Mouse (Mus musculus) spleen, embryonic (tissue): Measurements from ENCODE around the gene Gh.
"Not testable (repeated sequence)": the region's sequence is repeated elsewhere in the genome, so short reads cannot be mapped to it uniquely, and the experiment has no call there.

Experiments used
- CTCF ChIA-PET: fragments of 350-600 bp; sonication (Branson Sonifier 250); formaldehyde crosslinking; loops from one replicate; lab custom pipeline; 2022; lab: Charles Lee

The Gh gene

DNA sequence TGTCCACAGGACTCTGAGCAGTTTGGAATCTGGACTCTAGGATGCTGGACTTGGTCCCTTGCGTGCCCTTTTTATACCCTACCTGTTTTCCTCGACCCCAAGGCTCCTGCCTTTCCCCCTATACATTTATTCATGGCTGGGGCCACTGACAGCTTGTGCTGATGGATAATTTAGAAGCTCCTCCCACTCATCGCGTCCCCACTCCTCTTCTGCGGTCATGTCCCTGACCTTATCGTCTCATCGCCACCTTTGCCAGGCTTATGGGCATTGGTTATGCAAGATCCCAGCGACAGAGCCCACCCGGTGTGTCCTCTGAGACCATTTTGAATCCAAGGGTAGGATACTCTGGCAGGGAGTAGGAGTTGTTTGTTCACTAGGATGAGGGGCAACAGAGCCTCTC, at the start of gene Gh:
Gh (minus strand) TSS at position 101 of the 400 bp plus-strand sequence.
- CTCF ChIA-PET, result no interaction called here

DNA sequence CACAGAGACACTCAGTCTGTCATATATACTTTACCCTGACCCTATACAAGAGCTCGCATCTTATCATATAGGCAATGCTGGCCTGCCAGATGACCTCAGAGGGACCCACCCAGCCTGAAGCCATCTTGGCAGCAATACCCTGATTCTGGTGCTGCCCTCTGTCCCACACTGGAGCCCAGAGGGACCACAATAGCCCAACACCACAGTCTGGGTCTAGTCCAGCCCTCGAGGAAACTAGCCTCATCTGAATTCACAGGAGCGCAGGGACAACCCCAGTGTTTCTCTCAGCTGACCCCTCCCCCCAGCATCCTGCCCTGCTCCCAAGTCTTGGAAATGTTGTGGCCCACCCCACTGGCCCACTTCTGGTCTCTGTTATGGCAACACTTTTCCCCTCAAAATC, 49.6 kb upstream of the Gh start:
- CTCF ChIA-PET, result no interaction called here

DNA sequence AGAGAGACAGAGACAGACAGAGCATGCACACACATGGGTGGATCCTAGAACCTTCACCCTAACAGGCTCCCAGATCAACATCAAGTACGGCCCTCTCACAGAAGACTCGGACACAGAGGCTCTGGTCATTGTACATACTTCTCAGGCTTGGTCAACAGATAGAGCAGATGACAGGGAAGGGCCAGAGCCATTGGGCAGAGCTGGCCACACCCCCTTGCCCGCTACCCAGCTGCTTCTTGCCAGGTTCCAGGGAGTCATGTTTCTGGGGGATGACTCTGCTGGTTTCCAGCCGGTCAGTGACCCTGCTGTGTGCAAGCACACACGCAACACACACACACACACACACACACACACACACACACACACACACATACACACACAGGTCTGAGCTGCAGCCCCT, 49.2 kb upstream of the Gh start:
- CTCF ChIA-PET, result no interaction called here

DNA sequence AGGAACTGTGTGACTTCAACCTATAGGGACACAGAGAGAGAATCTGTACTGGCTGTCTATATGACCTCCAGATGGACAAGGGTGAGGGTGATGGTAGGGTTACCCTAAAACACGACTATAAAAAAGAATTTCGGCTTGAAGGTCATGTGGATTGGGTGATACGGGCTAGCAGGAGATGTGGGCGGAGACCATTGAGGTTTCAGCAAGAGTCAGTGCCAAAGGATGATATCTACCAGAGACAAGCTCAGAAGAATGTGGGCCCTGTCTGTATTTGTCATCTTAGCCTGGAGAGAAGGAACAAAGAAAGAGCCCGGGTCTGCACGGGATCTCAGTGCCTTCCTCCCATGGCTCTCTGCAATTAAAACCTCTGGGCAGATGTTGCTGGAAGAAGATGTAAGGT, 48.1 kb upstream of the Gh start:
- CTCF ChIA-PET, result no interaction called here

- CTCF ChIA-PET, result interaction anchor here (0.8 to 1.0 kb wide), 2 partner anchors 11 to 59 kb away, joined by 3 read pairs; no protein-coding TSS in a partner anchor
Observed at GRCm38 (mm10) chr11:106344910-106345309, 43.2 kb upstream of the Gh start.

- CTCF ChIA-PET, result no interaction called here
Observed at GRCm38 (mm10) chr11:106340990-106341520, 39.4 kb upstream of the Gh start.

GRCm38 (mm10) chr11:106339323-106339722, 37.7 kb upstream of the Gh start:
- CTCF ChIA-PET, result not testable (repeated sequence)

- CTCF ChIA-PET, result no interaction called here
Observed at GRCm38 (mm10) chr11:106338870-106339269, 37.2 kb upstream of the Gh start.

DNA sequence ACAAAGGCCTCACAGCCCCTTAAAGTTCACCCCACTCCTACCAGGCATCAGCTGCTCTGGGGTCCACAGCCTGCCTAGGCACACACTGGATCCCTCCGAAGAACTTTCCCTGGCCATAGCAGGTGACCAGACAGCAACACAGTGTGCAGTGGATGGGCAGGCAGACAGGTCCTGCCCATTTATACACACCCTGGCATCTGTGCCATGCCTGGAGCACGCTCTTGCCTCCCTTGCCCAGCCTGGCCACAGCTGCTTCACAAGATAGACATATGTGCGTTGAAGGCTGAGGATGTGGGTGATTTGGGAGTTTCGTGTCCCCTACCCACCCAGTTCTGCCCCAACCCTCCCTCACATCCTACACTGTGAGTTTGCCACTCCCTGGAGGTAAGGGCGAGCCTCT, 36.4 kb upstream of the Gh start:
- CTCF ChIA-PET, result no interaction called here

- CTCF ChIA-PET, result interaction anchor here (0.6 to 2.4 kb wide), 4 partner anchors 26 to 57 kb away, joined by 3 to 10 read pairs (median 6); no protein-coding TSS in a partner anchor
Observed at GRCm38 (mm10) chr11:106334066-106334465, 32.4 kb upstream of the Gh start.

DNA sequence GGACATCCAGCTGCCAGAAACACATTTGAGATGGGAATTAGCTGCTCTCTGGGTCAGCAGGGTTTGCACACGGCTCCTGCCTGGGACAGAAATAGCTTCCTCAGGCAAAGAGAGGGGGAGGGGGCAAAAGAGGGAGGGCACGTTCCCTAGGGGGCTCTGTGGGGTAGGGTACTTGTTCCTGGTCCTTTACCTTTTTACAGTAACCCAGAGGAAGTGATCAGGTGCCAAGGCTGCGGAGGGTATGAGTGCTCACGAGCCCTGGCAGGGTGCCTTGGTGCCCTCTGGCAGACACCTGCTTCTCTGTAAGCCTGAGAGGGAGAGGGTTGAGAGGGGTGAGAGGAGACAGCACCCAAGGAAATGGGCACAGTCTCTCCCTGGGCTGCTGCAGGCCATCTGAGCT, 30.8 kb upstream of the Gh start:
- CTCF ChIA-PET, result interaction anchor here (2.4 kb wide), 1 partner anchor 59 kb away, joined by 9 read pairs; no protein-coding TSS in a partner anchor

DNA sequence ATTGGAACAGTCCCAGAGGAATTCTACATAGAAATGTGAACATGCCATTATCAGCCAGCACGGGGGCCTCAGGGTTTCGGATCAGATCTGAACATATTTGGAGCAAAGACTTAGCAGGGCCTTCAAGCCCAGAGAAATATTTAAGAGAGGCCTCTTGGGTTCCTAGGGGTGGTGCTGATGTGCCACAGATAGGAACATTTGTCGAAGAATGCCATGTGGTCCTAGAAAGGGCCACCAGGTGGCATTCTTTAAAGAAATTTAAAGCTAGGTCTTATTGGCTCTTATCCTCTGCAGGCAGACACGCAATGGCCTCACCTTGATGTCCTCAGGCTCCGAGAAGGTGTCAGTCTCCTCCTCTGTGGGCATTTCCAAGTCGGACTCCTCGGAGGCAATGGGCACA, 28.0 kb upstream of the Gh start:
- CTCF ChIA-PET, result interaction anchor here (0.6 to 1.2 kb wide), 2 partner anchors 18 to 61 kb away, joined by 3 to 4 read pairs; no protein-coding TSS in a partner anchor

GRCm38 (mm10) chr11:106329128-106329527, 27.5 kb upstream of the Gh start:
- CTCF ChIA-PET, result interaction anchor here (0.6 to 1.2 kb wide), 2 partner anchors 17 to 62 kb away, joined by 3 to 4 read pairs; no protein-coding TSS in a partner anchor

GRCm38 (mm10) chr11:106328521-106328920, 26.9 kb upstream of the Gh start:
- CTCF ChIA-PET, result no interaction called here

GRCm38 (mm10) chr11:106326475-106326874, 24.8 kb upstream of the Gh start:
- CTCF ChIA-PET, result no interaction called here

DNA sequence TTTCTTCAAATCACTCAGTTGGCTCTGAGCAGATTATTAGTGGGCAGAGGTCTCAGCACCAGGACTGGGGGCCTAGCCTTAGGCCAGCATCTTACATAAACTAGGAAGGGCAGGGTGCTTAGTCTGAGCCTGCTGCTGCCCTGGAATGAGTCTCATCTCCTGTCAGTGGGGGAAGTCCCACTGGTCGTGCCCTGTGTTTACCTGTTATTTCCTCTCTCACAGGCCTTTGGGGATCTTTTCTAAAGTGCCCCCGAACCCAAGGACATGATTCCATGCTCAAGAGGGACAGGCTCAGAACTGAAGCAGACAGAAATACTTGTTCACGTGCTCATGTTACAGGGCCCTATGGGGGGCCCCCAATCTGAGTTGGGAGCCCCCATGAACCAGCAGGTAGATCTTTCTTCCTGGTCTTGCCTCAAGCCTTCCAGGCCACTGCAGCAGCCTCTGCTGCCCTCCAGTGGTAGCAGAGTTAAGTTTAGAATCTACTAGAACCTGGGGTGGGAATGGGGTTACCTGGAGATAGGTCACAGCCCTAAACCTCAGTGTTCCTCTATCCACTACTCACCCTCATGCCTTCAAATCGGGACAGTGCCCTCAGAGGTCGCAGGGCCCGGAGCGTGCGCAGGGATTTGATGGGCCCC, 24.0 kb upstream of the Gh start:
- CTCF ChIA-PET, result interaction anchor here (0.5 to 1.2 kb wide), 3 partner anchors 13 to 591 kb away, joined by 6 to 10 read pairs (median 6); no protein-coding TSS in a partner anchor

- CTCF ChIA-PET, result interaction anchor here (1.1 to 1.2 kb wide), 2 partner anchors 12 to 21 kb away, joined by 6 to 10 read pairs; no protein-coding TSS in a partner anchor
Observed at GRCm38 (mm10) chr11:106324858-106325257, 23.2 kb upstream of the Gh start.

DNA sequence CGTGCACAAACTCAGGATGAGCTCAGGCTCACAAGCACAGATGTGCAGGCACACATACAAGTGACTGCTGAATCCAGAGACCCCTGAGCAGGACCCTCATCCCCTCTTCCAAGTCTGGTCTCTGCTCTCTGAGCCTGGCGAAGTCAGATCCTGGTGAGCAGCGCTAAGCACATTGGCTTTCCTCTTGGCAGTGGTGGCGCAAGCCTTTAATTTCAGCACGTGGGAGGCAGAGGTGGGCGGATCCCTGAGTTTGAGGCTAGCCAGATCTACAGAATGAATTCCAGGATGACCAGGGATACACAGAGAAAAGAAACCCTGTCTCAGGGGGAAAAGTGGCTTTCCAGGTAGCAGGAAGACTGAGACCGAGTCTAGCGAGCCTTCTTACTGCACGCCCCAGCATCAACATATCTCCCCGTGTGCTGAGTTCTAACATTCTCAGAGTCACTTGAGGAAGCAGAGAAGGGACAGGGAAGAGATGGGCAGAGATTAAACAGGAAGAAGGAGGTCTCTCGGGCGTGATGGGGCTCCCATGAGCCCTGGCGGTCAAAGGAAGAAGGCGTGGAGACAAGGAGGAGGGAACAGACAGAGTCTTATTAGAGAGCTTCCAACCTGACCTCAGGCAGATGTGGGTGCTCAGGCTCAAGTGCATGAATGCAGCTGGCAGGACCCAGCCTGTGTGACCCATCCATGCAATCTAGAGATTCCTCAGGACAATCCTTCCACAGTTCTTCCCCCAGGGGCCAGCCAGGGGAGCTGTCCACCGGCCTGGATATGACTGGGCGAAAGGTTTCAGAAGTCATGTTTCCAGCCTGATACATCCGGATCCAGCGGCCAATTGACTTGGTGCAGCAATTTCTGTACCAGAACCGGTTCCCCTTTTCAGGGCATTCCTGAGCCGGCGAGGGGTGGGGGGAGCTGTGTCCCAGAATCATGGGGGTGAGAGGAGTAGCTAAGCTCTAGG, 17.0 kb upstream of the Gh start:
- CTCF ChIA-PET, result interaction anchor here (0.5 to 0.7 kb wide), 4 partner anchors 10 to 195 kb away, joined by 3 to 12 read pairs (median 8); no protein-coding TSS in a partner anchor

GRCm38 (mm10) chr11:106317801-106318200, 16.1 kb upstream of the Gh start:
- CTCF ChIA-PET, result interaction anchor here (0.5 to 1.5 kb wide), 4 partner anchors 8 to 195 kb away, joined by 3 to 19 read pairs (median 8); no protein-coding TSS in a partner anchor

- CTCF ChIA-PET, result interaction anchor here (1.2 to 1.5 kb wide), 2 partner anchors 8 to 14 kb away, joined by 5 to 6 read pairs; no protein-coding TSS in a partner anchor
Observed at GRCm38 (mm10) chr11:106316416-106316815, 14.8 kb upstream of the Gh start.

DNA sequence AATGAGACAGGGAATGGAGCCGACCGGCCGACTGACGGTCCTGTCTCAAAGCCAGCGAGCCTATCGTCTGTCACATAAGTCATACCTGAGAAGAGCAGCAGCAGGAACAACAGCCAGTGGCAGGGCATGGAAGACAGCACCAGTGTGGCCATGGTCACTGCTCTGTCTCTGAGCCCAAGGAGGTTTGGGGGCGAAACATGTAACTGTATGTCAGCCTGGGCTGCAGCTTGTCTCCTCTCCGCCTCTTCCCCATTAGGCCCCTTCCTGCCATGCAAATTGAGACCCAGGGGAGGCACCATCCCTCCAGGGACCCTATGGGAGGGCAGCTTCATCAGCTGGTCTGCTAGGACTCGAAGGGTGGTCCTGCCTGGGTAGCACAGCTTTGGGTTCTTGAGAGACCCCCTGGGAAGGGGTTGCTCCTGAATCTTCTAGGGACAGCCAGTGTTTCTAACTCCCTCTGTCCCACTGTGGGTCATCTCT, 12.7 kb upstream of the Gh start, which contains the start of gene Cd79b:
Cd79b (minus strand) TSS at position 430 of the 480 bp plus-strand sequence.
- CTCF ChIA-PET, result no interaction called here
